Mouse (Mus musculus) frontal cortex, adult 2 months (tissue): ENCODE measurements around the gene Frat1. TPM values are rescaled to one million over a fixed set of nuclear protein-coding genes. Genes with fewer than 3 reads are reported as not detected.

ENCODE experiments used
- DNase-seq, 2 experiments: peaks; one replicate each; pipeline ENCODE4 v3.0.0; 2022; ENCODE audit warnings: low spot score in 1 of 2; ENCODE audit errors: extremely low spot score in 1 of 2
- polyA plus RNA-seq: library from polyadenylated mRNA; depleted of rRNA; stranded (reverse); fragments of >200 nt; gene quantifications from 2 replicates; pipeline ENCODE4 v1.2.3, GENCODE M21; 2012

Frat1 gene
- polyA plus RNA-seq, 1 experiment, result 11.1 TPM

DNA sequence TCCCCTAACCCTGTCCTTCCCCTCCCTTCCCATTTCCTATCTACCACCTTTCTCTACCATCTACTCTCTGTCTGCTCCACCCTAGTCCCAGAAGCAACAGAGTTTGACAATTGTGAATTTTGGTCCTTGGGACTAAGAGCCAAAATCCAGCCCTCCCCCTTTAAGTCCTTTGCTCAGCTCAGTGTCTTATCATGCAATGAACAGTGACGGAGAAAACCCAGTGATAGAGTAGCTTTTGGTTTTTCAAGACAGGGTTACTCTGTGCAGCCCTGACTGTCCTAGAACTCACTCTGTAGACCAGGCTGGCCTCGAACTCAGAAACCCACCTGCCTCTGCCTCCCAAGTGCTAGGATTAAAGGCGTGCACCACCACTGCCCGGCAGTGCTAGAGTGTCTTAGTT lies 16.4 kb upstream of the Frat1 start:
- DNase-seq, result no peak

DNA sequence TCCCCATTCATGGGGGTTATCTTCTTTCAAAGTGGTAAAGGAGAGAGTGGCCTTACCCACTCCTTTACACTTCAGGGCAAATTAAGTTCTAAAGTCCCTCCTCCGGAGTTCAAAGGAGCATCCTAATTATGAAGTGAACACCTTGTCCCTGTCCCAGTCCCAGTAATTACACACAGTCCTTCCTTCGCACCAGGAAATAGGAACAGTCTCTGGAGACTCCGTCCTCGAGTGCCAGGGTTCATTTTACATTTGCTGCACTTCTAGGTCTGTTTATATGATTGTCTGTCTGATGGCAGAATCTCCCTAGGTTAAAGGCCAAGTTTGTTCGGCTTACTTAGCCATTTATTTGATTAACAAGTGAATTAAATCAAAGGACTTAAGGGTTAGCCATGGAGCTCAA lies 13.4 kb upstream of the Frat1 start:
- DNase-seq, result no peak

DNA sequence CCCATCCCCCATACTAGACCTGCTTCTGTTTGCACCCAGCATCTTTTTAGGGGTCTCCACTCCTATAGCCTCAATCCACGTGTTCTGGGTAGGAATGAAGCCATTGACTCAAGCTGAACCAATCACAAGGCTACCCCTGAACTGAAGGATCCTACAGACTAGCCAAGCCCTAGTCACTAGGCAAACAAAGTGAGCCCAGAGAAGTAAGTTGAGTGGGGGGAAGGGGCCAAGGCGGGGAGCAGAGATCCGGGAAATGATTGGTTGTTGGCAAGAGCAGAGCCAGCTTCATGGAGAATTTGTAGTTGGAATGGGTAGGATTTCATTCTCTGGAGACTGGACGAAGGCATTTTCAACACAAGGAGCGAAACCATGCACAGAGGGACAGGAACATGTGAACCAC lies 12.9 kb upstream of the Frat1 start:
- no peak for DNase-seq

DNA sequence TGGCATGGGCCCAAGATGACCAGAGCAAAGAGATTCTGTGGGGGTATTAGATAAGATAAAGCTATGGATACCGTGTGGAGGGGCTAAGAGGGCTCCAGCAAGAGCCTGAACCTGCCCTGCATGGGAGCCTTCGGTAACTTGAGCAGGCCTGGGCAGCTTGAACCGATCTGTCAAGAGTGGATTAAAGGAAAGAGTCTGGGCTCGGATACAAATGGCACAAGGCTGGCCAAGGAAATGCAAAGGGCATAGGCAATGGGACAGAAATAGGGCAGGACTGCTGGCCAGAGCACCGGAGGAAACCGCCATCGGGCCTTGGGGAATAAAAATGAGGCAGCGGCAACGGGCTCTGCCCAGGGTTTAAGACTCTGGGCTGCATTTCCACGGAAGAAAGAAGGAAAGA lies 12.4 kb upstream of the Frat1 start:
- no peak for DNase-seq

DNA sequence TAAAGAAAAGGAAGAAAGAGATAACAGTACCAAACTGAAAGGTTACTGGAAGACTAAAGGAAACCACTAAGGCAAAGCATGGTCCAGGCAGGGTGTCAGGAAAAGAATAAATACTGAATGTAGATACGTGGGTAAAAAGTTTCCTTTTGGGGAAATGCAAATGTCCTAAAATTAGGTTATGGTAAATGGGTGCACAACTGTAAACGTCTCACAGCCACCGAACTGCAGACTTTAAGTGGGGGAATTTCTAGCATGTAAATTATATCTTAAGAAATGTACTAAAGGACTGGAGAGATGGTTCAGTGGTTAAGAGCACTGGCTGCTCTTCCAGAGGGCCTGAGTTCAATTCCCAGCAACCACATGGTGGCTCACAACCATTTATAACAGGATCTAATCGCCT lies 11.0 kb upstream of the Frat1 start:
- DNase-seq, result no peak

DNA sequence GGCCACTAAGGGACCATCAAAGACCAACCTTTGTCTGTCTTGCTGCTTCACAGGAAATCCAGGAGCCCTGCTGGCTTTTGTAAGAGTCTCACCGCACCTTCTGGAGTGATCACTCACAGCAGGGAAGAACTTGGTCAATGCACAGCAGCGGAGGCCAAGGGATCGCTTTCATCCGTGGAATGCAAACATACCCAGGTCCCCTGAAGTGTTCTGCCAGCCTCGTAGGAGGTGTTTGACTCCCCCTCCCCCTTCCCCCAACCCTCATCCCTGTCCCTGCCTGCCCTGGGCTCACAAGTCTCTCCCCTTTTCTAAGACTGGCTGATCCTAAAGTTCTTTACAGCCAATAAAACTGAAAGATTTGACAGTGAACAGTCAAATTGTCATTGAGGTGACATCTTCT lies 8.3 kb upstream of the Frat1 start:
- DNase-seq, result no peak

DNA sequence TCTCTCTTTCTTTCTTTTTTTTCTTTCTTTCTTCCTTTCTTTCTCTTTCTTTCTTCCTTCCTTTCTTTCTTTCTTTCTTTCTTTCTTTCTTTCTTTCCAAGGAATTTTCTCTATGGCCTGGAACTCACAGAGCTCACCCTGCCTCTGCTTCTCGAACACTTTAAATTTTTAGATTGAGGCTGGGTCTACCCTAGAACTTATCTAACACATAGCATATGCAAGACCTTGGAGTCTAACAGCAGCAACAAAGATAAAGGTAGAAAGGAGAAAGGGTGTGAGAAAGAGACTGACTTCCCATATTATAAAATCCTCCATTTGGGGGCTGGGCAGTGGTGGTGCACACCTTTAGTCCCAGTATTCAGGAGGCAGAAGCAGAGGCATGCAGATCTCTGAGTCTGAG lies 7.2 kb upstream of the Frat1 start:
- no peak for DNase-seq

DNA sequence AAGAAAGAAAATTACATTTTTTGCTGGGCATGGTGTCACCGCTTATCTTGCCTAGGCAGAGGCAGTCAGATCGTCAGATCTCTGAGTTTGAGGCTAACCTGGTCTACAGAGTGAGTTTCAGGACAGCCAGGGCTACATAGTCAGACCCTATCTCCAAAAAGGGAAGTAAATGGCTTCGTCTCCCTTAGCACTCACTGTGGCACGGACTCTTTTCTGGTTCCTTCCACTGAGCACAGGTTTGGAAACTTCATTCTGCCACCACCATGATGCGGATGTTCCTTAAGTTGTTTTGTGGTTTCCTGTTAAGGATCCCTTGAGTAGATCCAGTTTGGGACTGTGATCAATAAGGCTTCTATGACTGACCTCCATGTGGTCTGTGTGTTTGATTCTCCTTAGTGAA lies 4.8 kb upstream of the Frat1 start:
- no peak for DNase-seq

DNA sequence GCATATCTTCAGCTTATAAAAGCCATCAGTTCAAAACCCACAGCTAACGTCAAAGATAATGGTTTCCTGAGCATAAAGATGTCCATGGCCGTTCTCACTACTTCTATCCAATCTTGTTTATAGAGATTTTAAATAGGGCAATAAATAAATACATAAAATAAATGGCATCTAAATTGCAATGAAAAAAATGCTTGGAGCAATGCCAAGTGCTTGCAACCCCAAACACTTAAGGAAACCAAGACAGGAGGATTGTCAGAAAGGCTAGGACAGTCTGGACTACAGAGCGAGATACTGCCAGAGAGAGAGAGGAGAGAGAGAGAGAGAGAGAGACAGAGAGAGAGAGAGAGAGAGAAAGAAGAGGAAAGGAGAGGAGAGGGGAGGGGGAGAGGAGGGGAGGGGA lies 3.2 kb upstream of the Frat1 start:
- DNase-seq, result no peak

DNA sequence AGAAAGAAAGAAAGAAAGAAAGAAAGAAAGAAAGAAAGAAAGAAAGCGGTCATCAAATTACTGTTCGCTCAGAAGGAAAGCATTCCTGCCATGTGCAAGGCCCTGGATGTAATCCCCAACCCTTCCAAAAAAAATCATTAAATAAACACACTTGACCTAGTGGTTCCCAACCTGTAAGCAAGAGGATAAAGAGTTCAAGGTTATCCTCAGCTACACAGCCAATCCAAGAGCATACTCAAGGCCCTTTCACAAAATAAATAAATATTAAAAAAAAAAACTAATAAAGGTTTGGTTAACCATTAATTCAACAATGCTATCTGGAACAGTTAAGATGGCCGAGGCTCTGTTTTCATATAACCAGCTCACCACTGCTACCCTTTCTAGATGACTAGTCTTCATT lies 829 bp upstream of the Frat1 start:
- no peak for DNase-seq

DNA sequence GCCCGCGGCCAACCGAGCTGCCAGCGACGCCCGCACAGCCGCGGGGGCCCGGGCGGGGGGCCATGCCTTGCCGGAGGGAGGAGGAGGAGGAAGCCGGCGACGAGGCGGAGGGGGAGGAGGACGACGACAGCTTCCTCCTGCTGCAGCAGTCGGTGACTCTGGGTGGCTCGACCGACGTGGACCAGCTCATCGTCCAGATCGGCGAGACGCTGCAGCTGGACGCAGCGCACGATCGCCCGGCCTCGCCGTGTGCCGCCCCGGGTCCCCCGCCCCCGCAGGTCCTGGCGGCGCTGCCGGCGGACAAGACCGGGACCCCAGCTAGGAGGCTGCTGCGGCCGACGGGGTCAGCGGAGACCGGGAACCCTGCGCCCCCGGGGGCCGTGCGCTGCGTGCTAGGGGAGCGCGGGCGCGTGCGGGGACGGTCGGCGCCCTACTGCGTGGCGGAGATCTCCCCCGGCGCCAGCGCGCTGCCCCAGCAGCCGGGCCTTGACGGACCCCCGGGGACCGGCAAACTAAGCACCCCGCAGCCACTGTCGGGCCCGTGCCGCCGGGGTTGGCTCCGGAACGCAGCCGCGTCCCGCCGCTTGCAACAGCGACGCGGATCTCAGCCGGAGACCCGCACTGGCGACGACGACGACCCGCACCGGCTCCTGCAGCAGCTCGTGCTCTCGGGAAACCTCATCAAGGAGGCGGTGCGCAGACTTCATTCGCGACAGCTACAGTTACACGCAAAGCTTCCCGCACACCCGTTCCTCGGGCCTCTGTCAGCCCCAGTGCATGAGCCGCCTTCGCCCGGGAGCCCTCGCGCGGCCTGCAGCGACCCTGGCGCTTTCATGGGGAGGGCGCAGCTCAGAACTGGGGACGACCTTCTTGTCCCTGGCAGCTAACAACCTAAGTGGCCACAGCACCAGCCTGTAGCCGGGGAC lies 599 bp downstream of the Frat1 start:
- DNase-seq, result peak in 1 of 2 experiments; percentile 50

DNA sequence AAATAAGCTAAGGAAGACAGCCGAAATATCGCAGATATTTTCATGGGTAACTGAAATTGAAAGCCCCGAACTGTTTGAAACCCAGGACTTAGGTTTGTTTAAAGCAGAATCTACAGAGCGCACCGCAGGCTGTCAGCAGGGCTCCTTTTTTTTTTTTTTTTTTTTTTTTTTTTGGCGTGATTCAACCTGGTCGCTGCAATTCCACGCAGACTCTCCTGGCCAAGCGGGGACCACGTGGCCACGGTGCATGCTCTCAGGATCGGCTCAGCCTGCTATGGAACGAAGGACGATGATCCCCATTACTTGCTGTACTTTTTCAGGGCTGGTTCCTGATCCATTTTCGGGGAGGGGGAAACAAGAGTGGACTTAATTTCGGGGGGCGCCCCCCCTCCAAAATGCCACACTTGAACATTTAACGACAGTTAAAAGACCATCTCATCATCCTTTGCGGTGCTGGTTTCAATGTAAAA lies 1.4 kb downstream of the Frat1 start:
- DNase-seq, result peak in 1 of 2 experiments; percentile 46

DNA sequence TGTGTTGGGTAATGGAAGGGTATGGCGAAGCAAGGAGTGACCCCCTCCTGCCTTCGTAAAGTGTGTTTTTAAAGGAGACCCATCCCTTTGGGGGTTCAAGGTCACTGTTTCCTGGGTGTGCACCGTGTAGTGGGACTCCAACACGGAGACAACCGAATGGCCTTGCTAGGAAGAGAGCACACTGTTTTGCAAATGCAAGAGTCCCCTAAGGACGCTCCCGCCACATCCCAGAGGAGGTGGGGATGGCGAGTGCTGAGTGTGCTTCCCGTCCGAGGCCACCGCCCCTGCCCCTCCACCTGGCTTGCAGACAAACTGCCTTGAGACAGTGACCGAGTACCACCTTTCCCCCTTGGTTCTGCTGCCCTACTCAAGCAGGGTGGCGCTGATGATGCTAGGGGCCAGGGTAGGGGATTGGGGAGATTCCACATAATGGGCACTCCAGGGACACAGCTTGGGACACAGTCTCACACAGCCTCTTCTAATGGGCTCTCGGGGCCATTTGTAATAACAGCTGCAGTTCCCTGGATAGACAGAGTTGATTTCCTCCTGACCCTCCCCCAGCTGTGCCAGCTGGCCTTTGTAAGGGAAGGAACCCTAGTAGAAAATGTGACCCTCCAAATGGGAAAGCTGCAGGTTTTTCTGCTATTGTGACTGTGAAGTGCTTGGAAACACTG lies 2.1 kb downstream of the Frat1 start:
- no peak for DNase-seq

DNA sequence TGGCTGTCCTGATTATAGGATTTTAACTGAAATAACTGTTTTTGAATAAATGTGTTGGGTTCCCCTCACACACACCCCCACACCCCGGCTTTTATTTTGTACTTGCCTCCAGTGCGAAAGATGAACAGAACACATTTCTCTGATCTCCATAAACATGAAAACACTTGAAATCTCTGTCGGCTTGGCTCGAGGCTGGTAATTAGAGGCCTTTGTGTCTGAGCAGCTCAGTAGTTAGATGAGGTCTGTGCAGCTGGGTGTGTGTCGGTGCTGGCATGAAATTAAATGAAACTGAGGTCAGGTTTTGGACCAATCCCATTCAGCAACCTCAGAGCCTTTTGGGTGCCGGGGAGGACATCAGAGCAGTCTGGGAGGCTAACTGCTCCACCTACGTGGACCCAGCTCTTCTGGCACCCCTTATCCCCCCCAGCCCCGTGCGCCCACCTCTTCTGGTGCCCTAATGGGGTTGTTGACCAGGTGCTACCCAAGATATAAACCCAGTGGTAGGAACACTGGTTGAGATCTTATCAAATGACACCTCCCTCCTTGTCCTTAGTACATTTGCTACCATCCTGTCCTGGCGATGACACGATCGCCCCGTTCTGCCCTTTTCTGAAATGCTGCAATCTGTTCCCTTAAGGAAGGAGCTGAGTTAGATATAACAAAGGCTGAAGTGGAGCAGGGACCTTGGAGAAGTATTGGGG lies 2.9 kb downstream of the Frat1 start:
- DNase-seq, result peak in 1 of 2 experiments; percentile 19

DNA sequence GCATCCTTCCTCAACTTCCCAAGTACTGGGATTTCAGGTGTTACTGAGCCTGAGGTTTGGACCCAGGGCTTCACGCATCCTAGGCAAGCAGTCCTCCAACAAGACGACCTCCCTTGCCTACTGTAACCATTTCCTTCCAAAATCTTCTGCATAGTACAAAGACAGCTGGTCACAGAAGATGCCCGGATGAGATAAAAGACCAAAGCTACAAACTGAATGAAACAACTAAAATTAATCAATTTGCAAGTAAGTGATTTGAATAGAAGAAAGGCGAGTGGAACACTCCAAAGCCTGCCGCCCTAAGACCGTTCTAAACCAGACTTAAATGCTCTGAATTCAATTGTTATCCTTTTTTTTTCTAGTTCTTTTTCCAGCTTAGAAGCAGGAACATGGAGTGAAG lies 5.6 kb downstream of the Frat1 start:
- DNase-seq, result no peak

DNA sequence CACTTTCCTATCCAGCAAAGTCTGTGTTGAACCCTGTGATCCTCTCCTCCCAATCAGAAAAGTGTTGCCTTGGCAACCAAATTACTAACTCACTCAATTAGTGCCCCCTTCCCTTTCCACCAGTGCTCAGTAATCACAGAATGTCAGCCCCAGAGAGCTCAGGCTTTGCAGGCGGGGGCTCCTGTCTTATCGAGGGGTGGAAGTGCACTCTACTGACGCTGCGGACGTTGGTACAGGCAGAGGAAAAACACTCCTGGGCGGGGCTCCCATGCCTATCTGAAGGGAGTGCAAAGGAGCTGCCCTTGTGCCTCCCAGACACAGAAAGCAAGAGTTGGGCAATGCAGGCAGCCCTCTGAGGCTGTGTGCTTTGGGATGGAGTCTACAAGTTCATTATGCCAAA lies 6.0 kb downstream of the Frat1 start:
- DNase-seq, result peak in 1 of 2 experiments; percentile 51

DNA sequence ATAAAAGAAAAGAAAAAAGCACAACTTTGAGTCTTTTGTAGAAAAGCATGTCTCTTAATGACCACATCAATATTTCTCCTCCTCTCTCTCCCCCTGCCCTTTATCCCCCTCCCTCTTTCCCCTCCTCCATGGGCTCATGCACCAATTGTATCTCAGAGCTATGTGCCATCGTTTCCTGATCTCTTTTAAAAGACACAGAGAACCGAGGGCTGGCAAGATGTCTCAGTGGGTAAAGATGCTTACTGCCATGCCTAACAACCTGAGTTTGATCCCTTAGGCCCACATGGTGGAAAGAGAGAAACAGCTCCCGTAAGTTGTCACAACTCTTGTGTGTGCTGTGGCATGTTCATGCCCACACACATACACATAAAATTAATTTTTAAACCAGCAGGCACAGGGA lies 6.9 kb downstream of the Frat1 start:
- no peak for DNase-seq

DNA sequence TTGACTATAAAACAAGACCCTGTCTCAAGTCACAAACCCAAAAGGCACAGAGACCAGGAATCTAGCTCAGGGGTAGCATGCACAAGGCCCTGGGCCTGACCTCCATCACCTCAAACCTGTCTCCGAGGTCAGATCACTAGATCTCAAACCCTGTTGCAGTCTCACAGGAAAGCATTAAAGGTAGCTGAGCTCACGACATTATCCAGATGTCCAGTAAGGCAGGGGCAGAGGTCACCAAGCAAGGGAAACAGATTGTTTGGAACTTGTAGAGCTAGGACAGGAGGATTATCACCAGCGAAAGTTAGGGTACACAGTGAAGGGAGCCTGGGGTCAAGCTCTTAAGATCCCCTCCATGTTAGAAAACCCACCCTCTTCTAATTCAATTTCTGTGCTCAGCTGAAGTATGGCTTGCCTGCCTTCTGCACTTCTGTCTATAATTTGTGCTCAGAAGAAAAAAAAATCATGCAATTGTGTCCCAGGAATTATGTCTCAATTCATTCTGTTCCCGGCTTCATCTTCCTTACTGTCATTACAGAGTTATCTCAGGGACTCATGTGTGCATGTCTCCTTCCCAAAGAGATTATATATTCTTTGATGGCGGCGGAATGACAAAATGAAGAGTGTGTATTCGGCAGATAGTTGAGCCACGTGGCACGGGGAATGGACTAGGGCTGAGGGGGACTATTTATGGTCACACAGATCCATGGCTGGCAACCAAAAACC lies 7.6 kb downstream of the Frat1 start:
- no peak for DNase-seq

DNA sequence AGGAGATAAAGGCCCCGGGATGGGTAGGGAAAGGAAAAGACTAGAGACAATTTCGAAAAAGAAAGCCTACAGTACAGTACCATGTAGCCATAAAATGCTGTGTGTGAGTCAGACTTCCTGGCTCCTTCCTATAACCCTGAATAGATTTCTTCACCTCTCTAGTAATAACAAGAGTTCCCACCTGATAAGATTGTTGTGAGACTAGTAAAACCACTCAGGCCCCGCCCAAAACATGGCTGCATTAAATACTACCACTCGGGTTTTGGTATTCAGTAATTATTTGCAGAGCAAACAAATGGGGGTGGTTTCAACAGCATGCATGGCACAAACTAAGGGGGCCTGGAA lies 8.1 kb downstream of the Frat1 start:
- no peak for DNase-seq

DNA sequence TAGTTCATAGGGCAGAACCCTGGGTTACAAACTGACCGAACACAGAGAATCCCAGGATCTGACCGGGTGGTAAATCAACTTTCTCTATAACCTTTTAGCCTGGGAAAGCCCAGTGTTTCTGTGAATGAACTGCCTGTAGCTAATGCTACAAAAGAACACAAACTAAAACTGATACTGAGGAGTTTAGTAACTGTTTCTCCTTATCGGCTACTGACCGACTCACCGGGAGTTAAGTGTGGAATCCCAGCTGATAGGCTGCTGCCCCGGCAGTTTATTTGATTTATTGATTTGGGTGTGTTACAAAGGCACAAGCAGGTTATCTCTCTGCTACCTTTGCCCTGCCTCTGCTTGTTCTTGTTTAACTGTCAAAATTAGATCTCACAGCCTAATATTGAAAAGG lies 9.0 kb downstream of the Frat1 start:
- DNase-seq, result no peak

DNA sequence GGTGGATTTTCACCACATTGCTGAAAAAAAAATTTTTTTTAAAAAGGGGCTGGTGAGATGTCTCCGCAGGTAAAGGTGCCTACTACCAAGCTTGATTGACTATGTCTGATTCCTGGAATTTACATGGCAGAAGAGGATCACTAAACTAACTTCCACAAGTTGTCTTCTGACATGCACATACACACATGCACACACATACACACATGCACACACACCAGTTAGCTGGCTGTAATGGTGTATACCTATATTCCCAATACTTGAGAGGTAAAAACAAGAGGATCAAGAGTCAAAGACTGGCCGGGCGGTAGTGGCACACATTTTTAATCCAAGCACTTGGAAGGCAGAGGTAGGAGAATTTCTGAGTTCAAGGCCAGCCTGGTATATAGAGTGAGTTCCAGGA lies 9.9 kb downstream of the Frat1 start:
- no peak for DNase-seq
